Mouse (Mus musculus): ENCODE results near the gene Esr2.

DNA sequence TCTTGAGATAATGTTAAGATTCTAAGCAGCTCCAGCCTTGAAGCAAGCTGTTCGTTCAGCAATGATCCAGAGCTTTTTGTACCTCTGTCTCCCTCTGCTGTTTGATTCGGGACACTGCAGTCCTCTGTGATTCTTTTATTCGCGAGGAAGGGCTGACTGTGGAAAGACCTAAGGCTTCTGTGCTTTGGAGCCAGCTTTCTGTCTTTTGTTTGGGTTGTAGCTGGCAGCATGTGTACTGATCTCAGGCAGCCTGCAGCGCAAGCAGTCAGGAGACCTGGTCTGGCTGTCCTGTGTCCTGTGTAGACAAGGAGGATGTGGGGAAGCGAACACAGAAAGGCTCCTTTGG is 19.6 kb upstream of the Esr2 start:
- TF ChIP-seq CTCF (IDR thresholded peaks at IDR 0.05) (no peak; the same call in 1 of the 2 replicates), POLR2A (IDR thresholded peaks at IDR 0.05; ENCODE audit: insufficient read depth, low read depth, low read length) (no peak)
